Mouse (Mus musculus) heart, embryonic 15.5 days (tissue): ENCODE data around the gene Echs1. TPM values are rescaled to one million over a fixed set of nuclear protein-coding genes. Genes with fewer than 3 reads are reported as not detected.
A peak's percentile ranks its signal among the peaks of the same experiment; 100 is the strongest.

Source experiments
- ATAC-seq: fragments of 200-750 bp; cut with Nextera tagmentation; replicated peaks from 2 replicates; pipeline ENCODE4 v1.8.0; 2017; ENCODE audit warnings: low read depth, moderate TSS enrichment; ENCODE audit not compliant: insufficient number of reproducible peaks, insufficient read depth, low FRiP score
- H3K27ac ChIP-seq: fragments of 300-500 bp; sonication (generic); 2 replicates; pipeline ENCODE4 v1.5.1; 2015; ENCODE audit warnings: mild to moderate bottlenecking, inconsistent platforms
- H3K27me3 ChIP-seq: fragments of 300-500 bp; sonication (generic); 2 replicates; pipeline ENCODE4 v1.6.1; 2015; ENCODE audit warnings: inconsistent platforms
- H3K36me3 ChIP-seq: fragments of 300-500 bp; sonication (generic); 2 replicates; pipeline ENCODE4 v1.6.1; 2015; ENCODE audit warnings: mild to moderate bottlenecking, inconsistent platforms
- H3K4me1 ChIP-seq: fragments of 300-500 bp; sonication (generic); replicated peaks from 2 replicates; pipeline ENCODE4 v1.6.1; 2015; ENCODE audit warnings: inconsistent platforms
- H3K4me2 ChIP-seq: fragments of 300-500 bp; sonication (generic); 2 replicates; pipeline ENCODE4 v1.6.1; 2015; ENCODE audit warnings: inconsistent platforms, mild to moderate bottlenecking, moderate library complexity
- H3K4me3 ChIP-seq: fragments of 300-500 bp; sonication (generic); 2 replicates; pipeline ENCODE4 v1.5.1; 2015; ENCODE audit warnings: mild to moderate bottlenecking, inconsistent platforms
- H3K9ac ChIP-seq: fragments of 300-500 bp; sonication (generic); 2 replicates; pipeline ENCODE4 v1.6.1; 2015; ENCODE audit warnings: mild to moderate bottlenecking, inconsistent platforms
- H3K9me3 ChIP-seq: fragments of 300-500 bp; sonication (generic); replicated peaks from 2 replicates; pipeline ENCODE4 v1.6.1; 2016; ENCODE audit warnings: inconsistent platforms
- WGBS: fragments of 180-500 bp; shearing (Covaris S2); methylation state at CpG from one replicate; pipeline ENCODE4 v1.1.7; 2015; ENCODE audit warnings: mixed read lengths; 5-methylcytosine and 5-hydroxymethylcytosine counted together
- polyA plus RNA-seq: library from polyadenylated mRNA; unstranded; fragments of >200 nt; fragmentation: Nextera tagmentation; extraction: Ambion mirVana; gene quantifications from 2 replicates; pipeline ENCODE4 v1.2.1, GENCODE M21; 2015

The Echs1 gene
- polyA plus RNA-seq, 1 experiment from 2014 or later, result 217 TPM

GRCm38 (mm10) chr7:140115583-140116328 lies 520 bp downstream of the Echs1 start, which contains the start of gene Paox:
Paox (plus strand) TSS chr7:140115799.
- whole genome bisulfite sequencing, result 2% methylated on average over 23 of the region's 23 CpGs
- ATAC-seq, result peak; percentile 79
- peak within 1 kb of the TSS; percentile 77 for H3K4me3 ChIP-seq

GRCm38 (mm10) chr7:140111943-140112342 lies 4.3 kb downstream of the Echs1 start:
- WGBS, result 62% methylated on average over 3 of the region's 3 CpGs
- no peak for ATAC-seq

More at GRCm38 (mm10) chr7:140115583-140116328, 520 bp downstream of the Echs1 start, which contains the start of gene Paox:
- Histone ChIP-seq H3K4me2 (peak within 1 kb of the TSS; percentile 71), H3K9ac (peak within 1 kb of the TSS; percentile 78), H3K36me3 (peaks cover 21% of the 10 kb centered on the region), H3K27ac (peak within 1 kb of the TSS; percentile 90), H3K27me3 (no peaks in the 10 kb centered on the region), H3K4me1 (0 out of 2 replicates have a peak, but pooled peaks cover 3% of the 10 kb centered on the region), H3K9me3 (no peaks in the 10 kb centered on the region)

GRCm38 (mm10) chr7:140104009-140104408 lies 12.3 kb downstream of the Echs1 start:
- WGBS, result 80% methylated on average over 4 of the region's 4 CpGs

More at GRCm38 (mm10) chr7:140111943-140112342, 4.3 kb downstream of the Echs1 start:
- no peak overlapping the region for H3K4me2 ChIP-seq
- no peaks in the 10 kb centered on the region for H3K27me3 ChIP-seq
- H3K9me3 ChIP-seq, result no peaks in the 10 kb centered on the region
- H3K36me3 ChIP-seq, result peaks cover 58% of the 10 kb centered on the region
- H3K4me3 ChIP-seq, result no peak overlapping the region
- H3K9ac ChIP-seq, result no peak overlapping the region
- H3K4me1 ChIP-seq, result 0 out of 2 replicates have a peak, but pooled peaks cover 3% of the 10 kb centered on the region
- H3K27ac ChIP-seq, result no peak overlapping the region

GRCm38 (mm10) chr7:140101993-140102860 lies 14.0 kb downstream of the Echs1 start, which contains the start of gene Fuom:
Fuom (minus strand) TSS chr7:140102441.
- under 1% methylated on average over 30 of the region's 30 CpGs for WGBS
- Histone ChIP-seq H3K9me3 (no peaks in the 10 kb centered on the region), H3K4me3 (peak within 1 kb of the TSS; percentile 59), H3K9ac (peak within 1 kb of the TSS; percentile 69), H3K4me2 (peak within 1 kb of the TSS; percentile 76), H3K36me3 (peaks cover 16% of the 10 kb centered on the region), H3K27me3 (no peaks in the 10 kb centered on the region), H3K27ac (peak within 1 kb of the TSS; percentile 92), H3K4me1 (peaks cover 17% of the 10 kb centered on the region)
- peak; percentile 91 for ATAC-seq

More at GRCm38 (mm10) chr7:140104009-140104408, 12.3 kb downstream of the Echs1 start:
- ATAC-seq, result no peak
- peaks cover 32% of the 10 kb centered on the region for H3K36me3 ChIP-seq
- H3K4me2 ChIP-seq, result no peak overlapping the region
- H3K4me1 ChIP-seq, result peaks cover 17% of the 10 kb centered on the region
- no peak overlapping the region for H3K4me3 ChIP-seq
- H3K27me3 ChIP-seq, result no peaks in the 10 kb centered on the region
- H3K9me3 ChIP-seq, result no peaks in the 10 kb centered on the region
- H3K9ac ChIP-seq, result no peak overlapping the region
- no peak overlapping the region for H3K27ac ChIP-seq

GRCm38 (mm10) chr7:140101498-140101897 lies 14.8 kb downstream of the Echs1 start:
- Histone ChIP-seq H3K36me3 (peaks cover 10% of the 10 kb centered on the region), H3K4me2 (peak overlapping the region; percentile 76), H3K27me3 (no peaks in the 10 kb centered on the region), H3K4me1 (peaks cover 17% of the 10 kb centered on the region), H3K27ac (peak overlapping the region; percentile 92), H3K4me3 (peak overlapping the region; percentile 59), H3K9ac (peak overlapping the region; percentile 69), H3K9me3 (no peaks in the 10 kb centered on the region)
- no peak; the same call in 1 of the 2 replicates for ATAC-seq
- 69% methylated on average over 10 of the region's 10 CpGs for WGBS

- H3K27ac ChIP-seq, result no peak overlapping the region
- no peaks in the 10 kb centered on the region for H3K36me3 ChIP-seq
- H3K4me3 ChIP-seq, result no peak overlapping the region
- H3K27me3 ChIP-seq, result no peaks in the 10 kb centered on the region
- no peaks in the 10 kb centered on the region for H3K9me3 ChIP-seq
- peaks cover 29% of the 10 kb centered on the region for H3K4me1 ChIP-seq
- H3K9ac ChIP-seq, result no peak overlapping the region
- no peak overlapping the region for H3K4me2 ChIP-seq
- 60% methylated on average over 1 of the region's 1 CpGs for WGBS
- no peak for ATAC-seq
These were observed 17.8 kb downstream of the Echs1 start for GRCm38 (mm10) chr7:140098466-140098865.

- Histone ChIP-seq H3K9me3 (no peaks in the 10 kb centered on the region), H3K4me1 (peaks cover 17% of the 10 kb centered on the region), H3K4me3 (no peak overlapping the region), H3K27me3 (no peaks in the 10 kb centered on the region), H3K9ac (no peak overlapping the region), H3K27ac (no peak overlapping the region), H3K4me2 (no peak overlapping the region), H3K36me3 (no peaks in the 10 kb centered on the region)
- ATAC-seq, result no peak
These were observed 20.2 kb downstream of the Echs1 start for GRCm38 (mm10) chr7:140096055-140096454.

GRCm38 (mm10) chr7:140095556-140095955 lies 20.7 kb downstream of the Echs1 start:
- no peaks in the 10 kb centered on the region for H3K9me3 ChIP-seq
- no peak overlapping the region for H3K4me2 ChIP-seq
- ATAC-seq, result no peak
- no peaks in the 10 kb centered on the region for H3K27me3 ChIP-seq
- no peak overlapping the region for H3K9ac ChIP-seq
- H3K4me1 ChIP-seq, result peaks cover 12% of the 10 kb centered on the region
- H3K4me3 ChIP-seq, result no peak overlapping the region
- H3K27ac ChIP-seq, result no peak overlapping the region
- 29% methylated on average over 1 of the region's 1 CpGs for WGBS
- H3K36me3 ChIP-seq, result no peaks in the 10 kb centered on the region

GRCm38 (mm10) chr7:140094954-140095353 lies 21.3 kb downstream of the Echs1 start:
- no peaks in the 10 kb centered on the region for H3K27me3 ChIP-seq
- 38% methylated on average over 5 of the region's 5 CpGs for WGBS
- H3K27ac ChIP-seq, result no peak overlapping the region
- 0 out of 2 replicates have a peak, but pooled peaks have one; percentile 37 for ATAC-seq
- no peak overlapping the region for H3K9ac ChIP-seq
- no peak overlapping the region for H3K4me3 ChIP-seq
- H3K4me1 ChIP-seq, result peaks cover 12% of the 10 kb centered on the region
- no peaks in the 10 kb centered on the region for H3K9me3 ChIP-seq
- H3K4me2 ChIP-seq, result no peak overlapping the region
- H3K36me3 ChIP-seq, result no peaks in the 10 kb centered on the region

GRCm38 (mm10) chr7:140092924-140093528 lies 23.2 kb downstream of the Echs1 start, which contains the start of gene Prap1:
Prap1 (plus strand) TSS chr7:140093395.
- Histone ChIP-seq H3K9me3 (no peaks in the 10 kb centered on the region), H3K4me1 (peaks cover 12% of the 10 kb centered on the region), H3K4me2 (no peak within 1 kb of the TSS), H3K9ac (no peak within 1 kb of the TSS), H3K36me3 (no peaks in the 10 kb centered on the region), H3K27me3 (no peaks in the 10 kb centered on the region), H3K27ac (no peak within 1 kb of the TSS), H3K4me3 (no peak within 1 kb of the TSS)
- ATAC-seq, result no peak
- 75% methylated on average over 5 of the region's 5 CpGs for WGBS

GRCm38 (mm10) chr7:140090601-140091000 lies 25.7 kb downstream of the Echs1 start:
- Histone ChIP-seq H3K27me3 (no peaks in the 10 kb centered on the region), H3K4me3 (no peak overlapping the region), H3K9me3 (no peaks in the 10 kb centered on the region), H3K36me3 (no peaks in the 10 kb centered on the region), H3K4me1 (peaks cover 11% of the 10 kb centered on the region), H3K4me2 (no peak overlapping the region), H3K9ac (no peak overlapping the region), H3K27ac (no peak overlapping the region)
- no peak for ATAC-seq
- WGBS, result 73% methylated on average over 10 of the region's 10 CpGs
